Mouse (Mus musculus): ENCODE measurements around the gene Kcne1l. TPM values are rescaled to one million over a fixed set of nuclear protein-coding genes. Genes with fewer than 3 reads are reported as not detected.

Gene Kcne1l
- not detected for polyA plus RNA-seq (2014; fragmentation: Illumina TruSeq; extraction: RNeasy Lipid Tissue Mini Kit (QIAGEN cat#74804); ENCODE audit: low replicate concordance)

DNA sequence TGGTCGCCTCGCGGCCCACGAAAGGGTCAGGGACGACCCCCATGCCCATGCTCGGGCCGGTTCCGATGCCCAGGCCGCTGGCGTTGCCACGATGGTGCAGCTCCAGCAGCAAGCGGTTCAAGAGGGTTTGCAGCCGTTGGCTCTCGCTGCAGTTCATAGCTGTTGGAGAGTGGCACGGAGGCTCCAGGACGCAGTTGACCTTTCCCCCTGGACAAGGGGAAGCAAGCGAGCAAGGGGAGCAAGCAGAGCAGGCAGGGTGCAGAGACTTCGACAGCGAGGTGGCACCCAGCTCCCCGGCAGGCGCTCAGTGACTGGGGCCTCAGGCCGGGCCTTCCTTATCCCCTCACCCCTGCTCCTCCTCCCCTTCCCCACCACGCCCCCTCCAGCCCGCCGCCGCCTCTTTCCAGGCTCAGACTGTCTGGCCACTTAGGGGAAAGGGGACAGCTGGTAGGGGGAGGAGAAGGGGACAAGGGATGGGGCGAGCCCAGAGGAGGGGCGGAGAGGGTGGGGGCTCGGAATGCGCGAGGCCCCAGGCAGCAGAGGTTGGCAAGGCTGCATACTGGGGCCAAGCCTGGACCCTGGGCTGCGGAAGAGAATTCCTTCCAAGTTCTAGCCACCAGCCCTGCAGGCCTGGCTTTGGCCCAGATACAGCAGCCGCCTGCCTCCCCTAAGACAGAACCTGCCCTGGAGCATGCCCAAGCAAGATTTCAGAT, at the start of gene Kcne1l:
TSS of gene Kcne1l (minus strand) at position 426 of the 713 bp plus-strand sequence.

Other genes with a start within 250 kb of the Kcne1l start
- gene Gucy2f, start 109.4 kb downstream of the Kcne1l start, polyA plus RNA-seq (2014; fragmentation: Illumina TruSeq; extraction: RNeasy Lipid Tissue Mini Kit (QIAGEN cat#74804); ENCODE audit: low replicate concordance), result not detected
- gene Nxt2, start 79.5 kb downstream of the Kcne1l start, polyA plus RNA-seq (2014; fragmentation: Illumina TruSeq; extraction: RNeasy Lipid Tissue Mini Kit (QIAGEN cat#74804); ENCODE audit: low replicate concordance), result 83.5 TPM
- 15.6 TPM for gene Acsl4, start 84.2 kb upstream of the Kcne1l start, polyA plus RNA-seq (2014; fragmentation: Illumina TruSeq; extraction: RNeasy Lipid Tissue Mini Kit (QIAGEN cat#74804); ENCODE audit: low replicate concordance)

All from small intestine, adult 10 weeks (tissue).